Mouse (Mus musculus) kidney, adult 2 months (tissue): Measurements from ENCODE around the gene Zfp746.

Experiments used
- CTCF ChIP-seq: fragments of 200-500 bp; conservative IDR thresholded peaks from 2 replicates; pipeline ENCODE4 v1.5.1; 2011; ENCODE audit warnings: low read depth, mild to moderate bottlenecking, control low read depth, low read length, moderate library complexity, mixed read lengths; ENCODE audit not compliant: insufficient read depth, insufficient read length
- POLR2A ChIP-seq: fragments of 200-500 bp; IDR thresholded peaks from one replicate; pipeline ENCODE4 v1.6.1; 2011; ENCODE audit warnings: low read depth, low read length, control low read depth

GRCm38 (mm10) chr6:48048426-48049272 lies 37.7 kb downstream of the Zfp746 start, which contains the start of gene Zfp777:
- TF ChIP-seq CTCF (peak; percentile 44), POLR2A (peak; percentile 60)
